Mouse (Mus musculus) brain, embryonic 14.5 days (tissue): ENCODE measurements around the gene Pip4p1.

Experiments used
- CTCF ChIP-seq: fragments of 200-500 bp; IDR thresholded peaks from 2 replicates; pipeline ENCODE4 v1.5.1; 2012; ENCODE audit warnings: inconsistent platforms, mild to moderate bottlenecking, moderate library complexity, borderline replicate concordance; ENCODE audit not compliant: insufficient read depth, insufficient read length; ENCODE audit errors: extremely low read depth
- POLR2A ChIP-seq: fragments of 200-500 bp; IDR thresholded peaks from 2 replicates; pipeline ENCODE4 v1.6.1; 2012; ENCODE audit warnings: mild to moderate bottlenecking, inconsistent platforms, borderline replicate concordance; ENCODE audit not compliant: poor library complexity, insufficient read depth, insufficient read length, severe bottlenecking; ENCODE audit errors: extremely low read depth

DNA sequence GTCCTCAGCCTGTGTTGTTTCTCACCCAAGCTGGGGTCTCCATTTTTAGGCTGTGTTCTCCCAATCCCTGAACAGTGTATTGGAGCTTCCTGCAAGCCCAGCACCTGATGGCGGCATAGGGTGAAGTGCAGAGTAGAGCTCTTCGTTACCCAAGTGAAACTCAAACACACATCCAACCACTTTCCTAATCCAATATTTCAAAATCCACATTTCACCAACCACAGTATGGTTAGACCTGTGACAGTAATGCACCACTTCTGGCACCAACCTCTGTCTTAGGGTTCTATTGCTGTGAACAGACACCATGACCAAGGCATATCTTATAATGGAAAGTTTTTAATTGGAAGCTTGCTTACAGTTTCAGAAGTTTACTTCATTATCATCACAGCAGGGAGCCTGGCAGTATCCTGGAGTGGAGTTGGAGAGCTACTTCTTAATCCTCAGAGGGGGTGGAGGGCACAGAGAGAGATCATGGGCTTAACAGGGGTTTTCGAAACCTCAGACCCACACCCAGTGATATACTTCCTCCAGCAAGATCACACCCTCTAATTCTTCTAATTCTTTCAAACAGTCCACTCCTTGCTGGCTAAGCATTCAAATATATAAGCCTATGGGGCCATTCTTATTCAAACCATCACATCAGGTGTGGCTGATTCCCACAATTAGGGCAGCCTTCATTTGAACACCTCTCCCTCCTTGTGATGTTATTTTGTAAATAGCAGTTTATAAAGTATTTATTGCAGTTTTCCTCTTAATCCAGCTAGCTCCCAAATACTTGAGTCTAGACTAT is 7.7 kb upstream of the Pip4p1 start:
- no peak for TF ChIP-seq CTCF
- TF ChIP-seq POLR2A: no peak
